Mouse (Mus musculus) liver, embryonic 14.5 days (tissue): ENCODE data around the gene Sh3rf1.

Experiments used
- CTCF ChIP-seq: IDR thresholded peaks from 2 replicates; pipeline ENCODE4 v1.5.1; 2016; ENCODE audit warnings: antibody characterized with exemption, low read depth, control low read depth
- EP300 ChIP-seq: IDR thresholded peaks from 2 replicates; pipeline ENCODE4 v1.6.1; 2016; ENCODE audit warnings: antibody characterized with exemption, low read depth

DNA sequence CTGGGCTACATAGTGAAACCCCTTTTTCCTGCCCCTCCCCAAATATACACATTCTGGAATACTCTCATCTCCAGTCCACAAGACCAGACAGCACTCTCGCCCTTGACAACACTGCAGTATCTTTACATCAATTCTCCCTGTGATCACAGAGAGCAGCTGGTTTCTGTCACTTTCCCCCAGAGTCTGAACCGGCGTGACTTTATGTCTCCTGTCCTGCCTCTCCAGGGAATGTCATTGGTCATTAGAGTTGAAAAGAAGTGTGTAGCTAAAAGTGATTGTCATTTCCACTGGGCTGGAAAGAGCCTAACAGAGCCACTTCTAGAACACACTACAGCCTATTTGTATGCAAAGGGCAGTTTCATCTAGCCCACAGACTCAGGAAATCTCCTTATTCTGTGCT, 220.7 kb downstream of the Sh3rf1 start:
- TF ChIP-seq CTCF = no peak
- TF ChIP-seq EP300 = no peak
